Comparison of ENCODE assay signal across 32 mouse cellular contexts in genomic region chr11:94387756-94388155, GRCm38 (mm10). TPM values are rescaled to one million over a fixed set of nuclear protein-coding genes. Genes with fewer than 3 reads are reported as not detected.
"Had no signal": no experiment of that assay in that cellular context is flagged by ENCODE, and none has a peak within 500 bp of the region (broad histone marks: within the 10 kb centered on the region; RNA-seq: fewer than 3 reads in every experiment).

No protein-coding gene starts in this region.

- H3K9me3 ChIP-seq: limb, embryonic 10.5 days; limb, embryonic 12.5 days; limb, embryonic 13.5 days; limb, embryonic 15.5 days; liver, embryonic 12.5 days; liver, embryonic 13.5 days; liver, embryonic 15.5 days; lung, embryonic 15.5 days; megakaryocyte, embryonic 14.5 days; midbrain, embryonic 10.5 days; midbrain, embryonic 12.5 days; midbrain, embryonic 13.5 days; midbrain, embryonic 15.5 days had no signal

- H3K9ac ChIP-seq: limb, embryonic 12.5 days; limb, embryonic 13.5 days; limb, embryonic 15.5 days; liver, embryonic 12.5 days; liver, embryonic 13.5 days; liver, embryonic 14.5 days; liver, embryonic 15.5 days; liver, postnatal 0 days; lung, embryonic 14.5 days; lung, embryonic 15.5 days; midbrain, embryonic 12.5 days; midbrain, embryonic 13.5 days; midbrain, embryonic 15.5 days had no signal

- ATAC-seq: liver, embryonic 12.5 days; liver, postnatal 0 days; lung, postnatal 0 days; midbrain, embryonic 13.5 days; midbrain, embryonic 15.5 days; midbrain, embryonic 16.5 days had no signal

- DNase-seq: left cerebral cortex, postnatal 4 days; liver; liver, embryonic 13.5 days; liver, postnatal 0 days; lung, adult 18-20 months; lung, adult 2 months; lung, embryonic 14.5 days; lung, postnatal 10 days; lung, postnatal 14 days; lung, postnatal 36 days; lung, postnatal 4 days; midbrain, embryonic 14.5 days had no signal

- H3K27ac ChIP-seq: left cerebral cortex, adult 2 months; limb, embryonic 10.5 days; limb, embryonic 12.5 days; limb, embryonic 13.5 days; limb, embryonic 15.5 days; liver, embryonic 12.5 days; liver, embryonic 13.5 days; liver, embryonic 14.5 days; liver, embryonic 15.5 days; lung, embryonic 15.5 days; midbrain, embryonic 10.5 days; midbrain, embryonic 12.5 days; midbrain, embryonic 13.5 days; midbrain, embryonic 15.5 days had no signal

- H3K36me3 ChIP-seq: limb, embryonic 10.5 days; limb, embryonic 12.5 days; limb, embryonic 13.5 days; limb, embryonic 15.5 days; liver, embryonic 12.5 days; liver, embryonic 13.5 days; liver, embryonic 15.5 days; lung, embryonic 15.5 days; midbrain, embryonic 10.5 days; midbrain, embryonic 12.5 days; midbrain, embryonic 13.5 days; midbrain, embryonic 15.5 days had no signal

- H3K27me3 ChIP-seq: midbrain, embryonic 15.5 days had no signal

- H3K4me3 ChIP-seq: left cerebral cortex, adult 2 months; limb, embryonic 10.5 days; limb, embryonic 12.5 days; limb, embryonic 13.5 days; limb, embryonic 15.5 days; liver, embryonic 12.5 days; liver, embryonic 13.5 days; liver, embryonic 15.5 days; lung, embryonic 15.5 days; megakaryocyte, embryonic 14.5 days; midbrain, embryonic 10.5 days; midbrain, embryonic 12.5 days; midbrain, embryonic 13.5 days; midbrain, embryonic 15.5 days; myocyte had no signal

- H3K4me2 ChIP-seq: limb, embryonic 12.5 days; limb, embryonic 13.5 days; limb, embryonic 15.5 days; liver, embryonic 11.5 days; liver, embryonic 12.5 days; liver, embryonic 13.5 days; liver, embryonic 15.5 days; lung, embryonic 14.5 days; lung, embryonic 15.5 days; midbrain, embryonic 11.5 days; midbrain, embryonic 12.5 days; midbrain, embryonic 13.5 days; midbrain, embryonic 15.5 days had no signal

RNA-seq across cellular contexts. Expression of gene Abcc3, which starts 5.0 kb away (rescaled TPM):
- total RNA-seq: megakaryocyte-erythroid progenitor cell, adult 5-6 weeks had no signal
- polyA plus RNA-seq: myocyte had no signal
